Mouse (Mus musculus) fat pad, adult 2 months (tissue): ENCODE measurements at regions not wholly inside any gene's neighbourhood (a gene's known extent, or its start where the extent isn't known, plus 50 kb on each side); places are given as distances from the start of the nearest gene placed in this dataset.

Source experiments
- DNase-seq: peaks from one replicate; pipeline ENCODE4 v3.0.0-alpha.2; 2011; ENCODE audit warnings: low read depth, low spot score; ENCODE audit errors: extremely low read depth

- DNase-seq, result no peak
Measured at GRCm38 (mm10) chr8:26353476-26353875, 234.1 kb downstream of the Gm45692 start.

- DNase-seq, result no peak
Measured at GRCm38 (mm10) chr8:26354516-26354915, 235.2 kb downstream of the Gm45692 start.

DNA sequence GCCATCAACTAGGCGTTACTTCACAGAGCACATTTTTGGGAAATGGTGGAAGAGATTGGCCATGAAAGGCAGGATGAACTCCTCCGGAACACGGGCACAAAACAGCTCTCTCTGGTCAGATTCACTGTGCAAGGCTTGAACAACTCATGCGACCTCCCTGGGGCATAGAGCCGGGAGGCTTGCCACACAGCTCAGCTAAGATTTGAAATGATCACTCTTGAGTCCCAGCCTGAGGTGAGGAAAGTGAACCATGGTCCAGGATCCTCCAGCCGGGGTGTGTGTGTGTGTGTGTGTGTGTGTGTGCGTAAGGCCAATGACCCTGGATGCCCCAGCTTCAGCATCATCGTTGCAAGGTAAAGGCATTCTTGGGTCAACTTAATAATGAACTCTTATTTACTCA is 237.5 kb downstream of the Gm45692 start:
- DNase-seq, result no peak

DNA sequence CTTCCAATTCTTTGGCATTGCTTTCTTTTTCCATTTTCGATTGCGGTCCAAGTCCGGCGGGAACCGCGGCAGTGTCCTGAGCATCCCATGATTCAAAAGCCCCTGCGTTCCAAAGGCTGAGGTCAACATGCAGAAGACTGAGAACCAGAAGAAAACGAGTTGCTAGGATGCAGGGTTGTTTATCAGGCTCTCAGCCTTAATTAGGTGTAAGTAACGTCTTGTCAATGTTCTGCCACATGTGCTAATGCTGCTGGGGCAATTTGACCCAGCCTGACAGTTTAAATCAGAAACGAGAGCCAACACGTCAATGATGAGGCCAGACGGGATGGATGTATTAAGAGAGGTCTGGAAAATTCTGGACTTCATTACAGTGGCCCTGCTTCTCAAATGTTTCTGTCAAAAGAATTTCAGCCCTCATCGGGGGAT is 239.4 kb downstream of the Gm45692 start:
- no peak for DNase-seq

DNA sequence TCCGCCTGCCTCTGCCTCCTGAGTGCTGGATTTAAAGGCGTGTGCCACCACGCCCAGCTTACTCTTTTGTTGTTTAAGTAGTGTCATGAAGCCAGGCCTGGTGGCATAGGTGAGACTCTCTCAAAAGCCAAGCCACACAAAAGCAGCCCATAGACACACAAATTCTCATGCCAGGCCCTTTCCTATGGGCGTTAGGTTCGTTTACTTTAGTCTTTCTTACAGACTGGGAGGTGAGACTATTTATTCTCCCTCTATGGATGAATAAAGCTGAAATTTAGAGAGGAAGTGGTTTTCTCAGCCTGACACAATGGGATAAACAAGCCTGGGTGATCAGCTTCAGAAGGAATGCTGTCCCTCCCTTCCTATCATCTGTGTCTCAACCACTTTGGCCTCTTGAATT is 243.0 kb downstream of the Gm45692 start:
- no peak for DNase-seq

DNA sequence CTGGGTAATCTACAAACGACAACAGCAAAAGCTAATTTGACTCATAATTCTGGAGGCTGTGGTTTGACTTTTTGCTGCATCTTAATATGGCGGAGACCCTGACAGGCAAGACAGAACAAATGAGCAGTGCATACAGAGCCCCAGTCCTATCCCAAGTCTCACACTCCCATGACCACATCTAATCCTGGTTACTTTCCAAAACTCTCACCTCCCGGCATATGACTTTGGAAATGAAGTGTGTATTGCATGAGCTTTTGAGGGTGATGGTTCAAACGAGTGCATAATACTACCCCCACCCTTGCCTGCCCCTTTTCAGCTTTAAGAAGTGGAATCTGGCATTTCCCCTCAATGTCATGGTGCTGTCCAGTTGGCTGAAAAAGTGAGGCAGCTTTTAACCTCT is 244.3 kb downstream of the Gm45692 start:
- no peak for DNase-seq

DNA sequence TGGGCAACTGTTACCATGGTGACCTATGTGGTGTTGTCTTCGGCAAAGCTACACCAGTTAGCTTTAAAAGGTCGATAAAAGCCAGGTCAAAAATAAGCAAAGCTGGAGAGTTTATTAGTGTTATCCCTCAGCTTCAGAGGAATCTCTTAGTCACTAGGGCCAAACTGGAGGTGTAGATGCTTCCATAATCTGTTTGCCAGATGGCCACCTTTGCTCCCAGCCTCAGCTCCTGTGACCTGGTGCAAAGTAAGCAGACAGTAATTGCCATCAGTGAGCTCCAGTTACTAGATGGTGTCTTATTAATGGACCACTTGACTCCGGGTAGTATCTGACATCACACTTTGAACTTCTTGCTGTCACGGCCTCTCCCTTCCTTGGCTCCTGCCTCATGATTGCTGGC is 245.3 kb downstream of the Gm45692 start:
- no peak for DNase-seq

- no peak for DNase-seq
Measured at GRCm38 (mm10) chr8:26380668-26381067, 261.3 kb downstream of the Gm45692 start.

GRCm38 (mm10) chr8:26382426-26382825 is 263.1 kb downstream of the Gm45692 start:
- no peak for DNase-seq

DNA sequence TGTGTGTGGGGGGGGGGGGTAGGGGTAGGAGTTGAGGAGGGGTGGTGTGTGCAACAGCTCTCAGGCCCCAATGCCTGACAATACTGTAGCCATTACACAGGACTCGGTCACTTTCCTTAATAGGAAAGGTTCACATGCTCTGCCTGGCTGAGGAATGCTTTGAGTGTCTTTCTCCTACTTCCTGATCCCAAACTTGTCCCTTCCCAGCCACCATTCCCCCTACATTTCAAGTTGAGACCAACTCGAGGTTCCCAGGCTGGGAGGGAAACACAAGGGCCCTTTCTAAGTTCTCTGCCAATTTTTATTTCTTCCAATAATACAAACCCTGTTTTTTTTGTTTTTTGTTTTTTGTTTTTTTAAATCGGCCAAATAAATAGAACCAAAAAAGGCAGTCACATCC is 264.6 kb downstream of the Gm45692 start:
- no peak for DNase-seq

- no peak for DNase-seq
Measured at GRCm38 (mm10) chr8:26384305-26384993, 265.1 kb downstream of the Gm45692 start.

- DNase-seq, result no peak
Measured at GRCm38 (mm10) chr8:26384994-26385345, 265.6 kb downstream of the Gm45692 start.

- no peak for DNase-seq
Measured at GRCm38 (mm10) chr8:26395061-26395460, 275.7 kb downstream of the Gm45692 start.

DNA sequence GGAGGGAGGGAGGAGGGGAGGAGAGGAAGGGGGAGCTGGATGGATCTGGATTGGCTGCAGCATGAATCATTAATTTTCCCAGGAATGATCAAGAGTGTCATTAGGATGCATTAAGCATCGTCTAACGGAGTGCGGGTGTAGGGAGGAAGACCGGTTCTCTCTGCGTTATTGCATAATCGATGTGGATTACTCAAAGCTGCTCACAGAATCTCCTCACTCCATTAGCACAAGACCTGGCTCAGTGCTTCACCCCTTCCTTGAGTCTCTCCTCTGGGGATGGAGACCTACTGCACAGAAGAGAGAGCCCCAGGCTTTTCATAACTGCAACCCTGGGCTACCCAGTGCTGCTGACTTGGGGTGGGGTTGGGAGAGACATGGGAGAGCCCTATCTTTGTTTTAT is 300.7 kb downstream of the Gm45692 start:
- DNase-seq, result no peak

GRCm38 (mm10) chr8:26420536-26420935 is 301.2 kb downstream of the Gm45692 start:
- DNase-seq, result no peak

GRCm38 (mm10) chr8:26427311-26427710 is 308.0 kb downstream of the Gm45692 start:
- DNase-seq, result no peak

DNA sequence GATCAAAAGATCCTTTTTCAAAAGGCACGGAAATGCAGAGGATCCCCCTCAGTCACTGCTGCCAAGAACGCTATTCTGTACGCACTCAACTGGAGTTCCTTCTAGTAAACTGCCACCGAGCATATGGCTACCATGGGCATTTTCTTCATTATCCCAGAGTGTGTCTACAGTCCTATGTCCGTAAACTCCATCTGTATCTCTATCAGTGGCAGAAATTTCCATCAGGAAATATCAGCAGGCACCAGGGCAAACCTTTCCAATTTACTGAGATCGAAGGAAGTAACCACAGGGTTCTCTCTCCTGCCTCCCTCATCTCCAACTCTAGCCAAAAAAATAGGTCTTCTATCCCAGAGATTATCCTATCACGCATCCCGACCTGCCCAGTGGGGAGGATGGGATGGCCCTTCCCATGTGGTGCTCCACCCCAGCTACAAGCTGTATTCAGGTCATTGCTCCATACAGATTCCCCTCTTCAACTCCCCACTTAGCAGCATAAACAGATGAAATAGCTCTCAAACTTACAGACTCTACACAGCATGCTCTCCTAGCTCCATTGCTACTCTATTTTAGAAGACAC is 310.5 kb downstream of the Gm45692 start:
- no peak for DNase-seq

DNA sequence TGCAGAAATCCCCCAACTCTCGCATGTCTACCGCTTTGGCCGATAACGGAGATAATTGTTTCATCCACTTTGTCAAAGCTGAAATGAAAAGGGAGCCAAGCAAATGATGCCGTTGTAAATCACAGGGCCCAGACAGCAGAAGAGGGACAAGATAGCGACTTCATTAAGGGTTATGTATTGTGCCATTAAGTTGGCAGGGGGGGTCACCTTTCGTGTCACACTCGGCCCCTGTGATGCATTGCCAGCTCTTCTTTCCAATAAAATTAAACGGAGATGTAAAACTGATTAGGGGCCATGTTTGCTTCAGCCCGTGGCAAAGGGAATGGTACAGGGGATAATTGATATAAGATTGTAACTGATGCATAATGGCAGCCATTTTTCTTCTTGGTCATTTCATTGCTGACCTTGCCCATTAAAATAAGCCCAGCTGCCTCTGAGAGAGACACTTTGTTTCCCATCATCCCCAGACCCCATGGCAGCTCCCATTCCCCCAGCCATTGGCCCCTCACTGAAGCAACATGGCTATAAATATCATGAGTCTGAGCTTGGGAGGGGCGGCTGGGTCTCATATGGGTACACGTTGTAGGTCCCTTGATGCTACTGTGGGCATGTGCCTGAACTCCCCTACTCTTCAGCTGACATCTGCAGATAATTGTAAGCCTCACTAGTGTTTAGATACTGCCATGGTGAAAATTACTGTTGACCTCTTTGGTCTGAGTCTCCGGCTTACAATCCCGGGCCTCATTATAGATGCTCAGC is 313.0 kb downstream of the Gm45692 start:
- no peak for DNase-seq

GRCm38 (mm10) chr8:26436236-26436635 is 316.9 kb downstream of the Gm45692 start:
- DNase-seq, result no peak

- no peak for DNase-seq
Measured at GRCm38 (mm10) chr8:26437571-26437970, 318.2 kb downstream of the Gm45692 start.

DNA sequence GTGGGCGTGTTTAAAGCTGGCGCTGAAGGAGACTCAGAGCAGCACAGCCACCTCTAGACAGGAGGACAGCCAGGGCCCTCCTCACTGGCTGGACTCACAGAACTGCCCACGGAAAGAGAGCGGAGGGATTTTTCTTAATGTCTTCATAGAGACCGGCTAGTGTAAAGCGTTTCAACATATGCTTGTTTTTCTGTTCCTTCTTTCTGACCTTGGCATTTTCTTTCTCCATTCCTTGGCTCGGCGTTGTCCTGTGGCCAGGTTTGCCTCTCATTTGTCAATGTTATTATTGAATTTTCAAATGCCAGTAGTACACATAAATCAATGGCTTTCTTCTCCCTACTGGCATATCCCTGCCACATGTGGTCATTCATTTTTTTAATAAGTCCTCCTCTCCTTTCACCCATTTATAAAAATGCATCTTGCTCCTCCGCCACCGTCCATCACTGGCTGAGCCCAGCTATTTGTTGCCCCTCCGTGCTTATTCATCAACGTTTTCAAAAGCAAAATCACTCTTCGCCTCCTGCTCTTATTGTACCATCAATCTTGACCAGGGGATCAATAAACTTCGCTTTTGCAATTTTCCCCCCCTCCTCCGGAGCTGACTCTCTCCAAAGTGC is 319.0 kb downstream of the Gm45692 start:
- no peak for DNase-seq

DNA sequence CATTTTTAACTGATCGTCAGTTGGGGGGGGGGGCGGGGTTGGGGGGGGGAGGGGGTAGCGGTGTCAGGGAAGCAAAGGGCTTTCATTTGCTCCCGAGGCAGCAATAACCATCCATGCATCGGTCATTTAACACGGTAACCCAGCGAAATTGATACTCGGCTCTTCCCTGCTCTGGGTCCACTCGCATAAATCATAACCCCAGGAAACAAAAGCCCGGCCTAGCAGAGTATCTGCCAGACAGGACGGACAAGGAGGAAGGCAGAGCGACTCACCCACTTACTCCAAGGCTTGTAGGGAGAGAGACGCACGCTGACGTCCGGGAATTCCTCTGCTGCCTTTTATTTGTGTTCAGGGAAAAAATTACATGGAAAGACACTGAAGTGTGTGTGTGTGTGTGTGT is 319.5 kb downstream of the Gm45692 start:
- DNase-seq, result no peak
